Mouse (Mus musculus): ENCODE results near the gene Shprh. TPM values are rescaled to one million over a fixed set of nuclear protein-coding genes. Genes with fewer than 3 reads are reported as not detected.

Gene Shprh
- polyA plus RNA-seq (2012; rRNA removed), result 13.3 and 13.6 TPM in 2 replicates

DNA sequence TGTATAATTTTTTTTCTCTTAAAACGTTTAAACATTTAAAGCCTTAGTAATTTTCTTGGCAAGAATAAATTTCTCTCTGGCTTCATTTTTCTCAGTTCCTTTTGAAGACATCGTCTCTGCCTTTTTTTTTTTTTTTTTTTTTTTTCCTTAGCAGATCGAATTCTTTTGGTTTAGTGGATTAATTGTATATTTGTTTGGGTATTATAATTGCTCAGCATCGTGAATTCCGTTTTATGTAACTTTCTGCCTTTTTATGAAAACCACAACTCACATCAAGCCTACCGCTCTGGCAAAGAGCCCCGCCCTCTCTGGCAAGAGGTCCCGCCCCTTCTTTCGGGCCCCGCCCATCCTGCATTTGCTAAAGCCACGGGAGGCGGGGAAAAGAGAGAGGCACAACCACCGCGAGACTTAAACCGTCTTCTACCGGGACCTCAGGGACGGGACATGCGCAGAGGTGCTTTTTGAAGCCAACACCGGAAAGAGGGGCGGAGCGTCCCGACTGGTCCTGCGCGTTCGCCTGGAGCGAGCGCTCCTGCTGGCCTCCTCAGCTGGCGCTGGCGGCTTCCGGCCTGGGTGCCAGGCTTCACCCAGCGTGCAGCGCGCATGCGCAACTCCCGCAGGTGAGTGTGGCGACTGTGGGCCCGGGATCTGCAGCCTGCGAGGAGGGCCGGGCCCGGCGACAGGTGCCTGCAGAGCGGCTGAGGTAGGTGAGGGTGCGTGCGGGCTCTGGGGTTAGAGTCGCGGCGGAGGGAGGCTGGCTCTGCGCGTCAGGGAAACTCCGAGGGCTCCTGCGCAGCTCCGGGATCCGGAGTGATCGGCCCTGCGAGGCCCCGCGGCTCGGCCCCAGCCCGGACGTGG, at the start of gene Shprh:
Gene Shprh (plus strand): TSS at position 544 of the 858 bp plus-strand sequence.
- Histone ChIP-seq H3K27ac (ENCODE audit: insufficient read depth, low read length) (peak within 1 kb of the TSS; percentile 53; the same call in 1 of the 2 replicates), H3K4me1 (ENCODE audit: control insufficient read depth, insufficient read depth, low read length) (peaks cover 9% of the 10 kb centered on the region), H3K4me3 (ENCODE audit: insufficient read depth, low read length) (peak within 1 kb of the TSS; percentile 94)
- TF ChIP-seq POLR2A (IDR thresholded peaks at IDR 0.05; ENCODE audit: extremely low read depth, insufficient read depth, low read length) (peak; percentile 62; the same call in 1 of the 2 replicates), CTCF (IDR thresholded peaks at IDR 0.05; ENCODE audit: extremely low read depth, insufficient read depth, low read length) (no peak)

DNA sequence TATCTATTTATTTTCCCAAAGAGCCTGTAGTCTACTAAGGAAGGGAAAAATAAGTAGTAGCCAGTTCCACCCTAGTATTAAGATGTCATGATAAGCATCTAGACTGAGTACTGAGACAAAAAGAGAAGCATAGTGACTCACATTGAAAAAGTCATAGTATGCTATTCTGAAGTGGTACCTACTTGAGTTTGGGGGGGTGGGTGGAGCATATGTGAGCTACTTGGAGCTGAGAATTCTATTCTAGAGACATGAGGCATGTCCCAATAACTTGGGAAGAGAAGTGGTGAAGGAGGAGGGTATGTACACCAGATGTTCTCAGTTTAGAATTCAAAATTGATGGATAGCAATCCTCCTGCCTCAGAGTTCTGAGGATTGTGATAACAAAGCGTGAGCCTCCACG, 27.4 kb upstream of the Shprh start:
- no peak overlapping the region for H3K27ac ChIP-seq (ENCODE audit: insufficient read depth, low read length)

DNA sequence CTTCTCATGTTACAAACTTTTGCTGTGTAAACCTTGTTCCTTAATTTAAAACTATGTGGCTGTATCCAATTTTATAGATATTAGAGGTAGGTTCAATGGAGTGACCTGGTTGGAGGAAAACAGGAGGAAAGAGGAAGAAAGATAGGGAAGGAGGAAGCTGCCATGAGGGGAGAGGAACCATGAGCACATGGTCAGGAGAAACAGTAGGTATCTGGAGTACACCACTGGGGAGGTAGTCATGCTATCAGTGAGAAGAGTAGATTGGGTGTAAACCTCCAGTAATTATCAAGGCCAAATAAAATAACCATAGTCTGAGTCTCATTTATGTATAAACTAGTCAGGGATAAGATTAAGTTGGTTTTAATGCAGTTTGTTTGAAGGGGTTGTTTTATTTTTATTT, 3.6 kb upstream of the Shprh start:
- Histone ChIP-seq H3K27ac (ENCODE audit: insufficient read depth, low read length) (no peak overlapping the region), H3K4me1 (ENCODE audit: control insufficient read depth, insufficient read depth, low read length) (peaks cover 3% of the 10 kb centered on the region), H3K4me3 (ENCODE audit: insufficient read depth, low read length) (no peak overlapping the region)
- no peak for TF ChIP-seq CTCF (IDR thresholded peaks at IDR 0.05; ENCODE audit: extremely low read depth, insufficient read depth, low read length)
- no peak for TF ChIP-seq POLR2A (IDR thresholded peaks at IDR 0.05; ENCODE audit: extremely low read depth, insufficient read depth, low read length)

More for the DNA sequence above, 27.4 kb upstream of the Shprh start:
- no peaks in the 10 kb centered on the region for H3K4me1 ChIP-seq (ENCODE audit: control insufficient read depth, insufficient read depth, low read length)
- H3K4me3 ChIP-seq (ENCODE audit: insufficient read depth, low read length), result no peak overlapping the region
- TF ChIP-seq POLR2A (IDR thresholded peaks at IDR 0.05; ENCODE audit: extremely low read depth, insufficient read depth, low read length) (no peak), CTCF (IDR thresholded peaks at IDR 0.05; ENCODE audit: extremely low read depth, insufficient read depth, low read length) (no peak)

- peaks cover 9% of the 10 kb centered on the region for H3K4me1 ChIP-seq (ENCODE audit: control insufficient read depth, insufficient read depth, low read length)
- TF ChIP-seq CTCF (IDR thresholded peaks at IDR 0.05; ENCODE audit: extremely low read depth, insufficient read depth, low read length), result no peak
- TF ChIP-seq POLR2A (IDR thresholded peaks at IDR 0.05; ENCODE audit: extremely low read depth, insufficient read depth, low read length), result no peak
- no peak overlapping the region; the same call in 1 of the 2 replicates for H3K4me3 ChIP-seq (ENCODE audit: insufficient read depth, low read length)
- no peak overlapping the region for H3K27ac ChIP-seq (ENCODE audit: insufficient read depth, low read length)
Observed at GRCm38 (mm10) chr10:11148446-11148845, 781 bp upstream of the Shprh start.

GRCm38 (mm10) chr10:11149742-11150125, 507 bp downstream of the Shprh start:
- no peak for TF ChIP-seq CTCF (IDR thresholded peaks at IDR 0.05; ENCODE audit: extremely low read depth, insufficient read depth, low read length)
- TF ChIP-seq POLR2A (IDR thresholded peaks at IDR 0.05; ENCODE audit: extremely low read depth, insufficient read depth, low read length), result no peak
- peak overlapping the region; percentile 94 for H3K4me3 ChIP-seq (ENCODE audit: insufficient read depth, low read length)
- peak overlapping the region; percentile 53; the same call in 1 of the 2 replicates for H3K27ac ChIP-seq (ENCODE audit: insufficient read depth, low read length)
- H3K4me1 ChIP-seq (ENCODE audit: control insufficient read depth, insufficient read depth, low read length), result peaks cover 9% of the 10 kb centered on the region

- no peak overlapping the region for H3K27ac ChIP-seq (ENCODE audit: insufficient read depth, low read length)
- TF ChIP-seq CTCF (IDR thresholded peaks at IDR 0.05; ENCODE audit: extremely low read depth, insufficient read depth, low read length) (no peak), POLR2A (IDR thresholded peaks at IDR 0.05; ENCODE audit: extremely low read depth, insufficient read depth, low read length) (no peak)
- no peak overlapping the region for H3K4me3 ChIP-seq (ENCODE audit: insufficient read depth, low read length)
- peaks cover 10% of the 10 kb centered on the region for H3K4me1 ChIP-seq (ENCODE audit: control insufficient read depth, insufficient read depth, low read length)
Observed at GRCm38 (mm10) chr10:11151644-11152043, 2.4 kb downstream of the Shprh start.

- H3K4me1 ChIP-seq (ENCODE audit: control insufficient read depth, insufficient read depth, low read length), result 0 out of 2 replicates have a peak, but pooled peaks cover 3% of the 10 kb centered on the region
- H3K4me3 ChIP-seq (ENCODE audit: insufficient read depth, low read length), result no peak overlapping the region
- no peak overlapping the region for H3K27ac ChIP-seq (ENCODE audit: insufficient read depth, low read length)
- TF ChIP-seq CTCF (IDR thresholded peaks at IDR 0.05; ENCODE audit: extremely low read depth, insufficient read depth, low read length) (no peak), POLR2A (IDR thresholded peaks at IDR 0.05; ENCODE audit: extremely low read depth, insufficient read depth, low read length) (no peak)
Observed at GRCm38 (mm10) chr10:11157039-11157438, 7.8 kb downstream of the Shprh start.

GRCm38 (mm10) chr10:11164537-11164936, 15.3 kb downstream of the Shprh start:
- TF ChIP-seq CTCF (IDR thresholded peaks at IDR 0.05; ENCODE audit: extremely low read depth, insufficient read depth, low read length) (no peak), POLR2A (IDR thresholded peaks at IDR 0.05; ENCODE audit: extremely low read depth, insufficient read depth, low read length) (no peak)
- H3K4me3 ChIP-seq (ENCODE audit: insufficient read depth, low read length), result no peak overlapping the region
- no peak overlapping the region for H3K27ac ChIP-seq (ENCODE audit: insufficient read depth, low read length)
- H3K4me1 ChIP-seq (ENCODE audit: control insufficient read depth, insufficient read depth, low read length), result peaks cover 2% of the 10 kb centered on the region; the same call in 1 of the 2 replicates

DNA sequence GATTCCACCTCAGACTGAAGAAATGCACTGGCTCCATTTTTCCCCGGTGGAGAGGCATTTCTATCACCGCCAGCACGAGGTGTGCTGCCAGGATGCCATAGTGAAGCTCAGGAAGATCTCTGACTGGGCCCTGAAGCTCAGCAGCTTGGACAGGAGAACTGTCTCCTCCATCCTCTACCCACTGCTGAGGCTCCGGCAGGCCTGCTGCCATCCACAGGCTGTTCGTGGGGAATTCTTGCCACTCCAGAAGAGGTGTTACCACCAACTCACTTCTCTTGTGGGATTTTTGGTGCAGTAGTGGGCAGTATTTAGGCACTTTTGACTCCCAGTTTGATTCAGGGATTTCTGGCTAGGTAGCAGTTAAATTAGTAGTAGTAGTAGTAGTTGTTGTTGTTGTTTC, 21.0 kb downstream of the Shprh start:
- H3K27ac ChIP-seq (ENCODE audit: insufficient read depth, low read length), result no peak overlapping the region
- no peak for TF ChIP-seq CTCF (IDR thresholded peaks at IDR 0.05; ENCODE audit: extremely low read depth, insufficient read depth, low read length)
- no peak for TF ChIP-seq POLR2A (IDR thresholded peaks at IDR 0.05; ENCODE audit: extremely low read depth, insufficient read depth, low read length)
- no peak overlapping the region for H3K4me3 ChIP-seq (ENCODE audit: insufficient read depth, low read length)
- H3K4me1 ChIP-seq (ENCODE audit: control insufficient read depth, insufficient read depth, low read length), result peaks cover 2% of the 10 kb centered on the region; the same call in 1 of the 2 replicates

- Histone ChIP-seq H3K4me1 (ENCODE audit: control insufficient read depth, insufficient read depth, low read length) (no peaks in the 10 kb centered on the region), H3K27ac (ENCODE audit: insufficient read depth, low read length) (no peak overlapping the region), H3K4me3 (ENCODE audit: insufficient read depth, low read length) (no peak overlapping the region)
- TF ChIP-seq CTCF (IDR thresholded peaks at IDR 0.05; ENCODE audit: extremely low read depth, insufficient read depth, low read length) (no peak), POLR2A (IDR thresholded peaks at IDR 0.05; ENCODE audit: extremely low read depth, insufficient read depth, low read length) (no peak)
Observed at GRCm38 (mm10) chr10:11171615-11172014, 22.4 kb downstream of the Shprh start.
